Mouse (Mus musculus) myocyte (in vitro differentiated cells): ENCODE results near the gene Syt13. TPM values are rescaled to one million over a fixed set of nuclear protein-coding genes. Genes with fewer than 3 reads are reported as not detected.
A peak's percentile ranks its signal among the peaks of the same experiment; 100 is the strongest.

Source experiments
- H3K27me3 ChIP-seq: one replicate; pipeline ENCODE4 v1.6.1; 2011; ENCODE audit not compliant: control insufficient read depth, insufficient read depth, insufficient read length
- H3K36me3 ChIP-seq: one replicate; pipeline ENCODE4 v1.6.1; 2011; ENCODE audit not compliant: control insufficient read depth, insufficient read depth
- H3K4me2 ChIP-seq: one replicate; pipeline ENCODE4 v1.6.1; 2011; ENCODE audit warnings: low read depth, control low read depth
- H3K4me3 ChIP-seq: one replicate; pipeline ENCODE4 v1.5.1; 2011; ENCODE audit warnings: mild to moderate bottlenecking, control low read depth, moderate library complexity
- H3K79me2 ChIP-seq: one replicate; pipeline ENCODE4 v1.6.1; 2011; ENCODE audit not compliant: control insufficient read depth, insufficient read depth
- H3ac ChIP-seq: one replicate; pipeline ENCODE4 v1.6.1; 2011; ENCODE audit not compliant: control insufficient read depth, insufficient read length
- CEBPB ChIP-seq: IDR thresholded peaks from 2 replicates; pipeline ENCODE4 v1.6.1; 2011; ENCODE audit warnings: mild to moderate bottlenecking, moderate library complexity; ENCODE audit not compliant: poor library complexity, insufficient read depth, severe bottlenecking
- E2F4 ChIP-seq: IDR thresholded peaks from one replicate; pipeline ENCODE4 v1.6.1; 2011; ENCODE audit warnings: mild to moderate bottlenecking, control low read depth, moderate library complexity; ENCODE audit not compliant: insufficient read depth
- MAX ChIP-seq: IDR thresholded peaks from one replicate; pipeline ENCODE4 v1.6.1; 2011; ENCODE audit warnings: low read depth, mild to moderate bottlenecking, control low read depth
- MYOD1 ChIP-seq, 3 experiments: IDR thresholded peaks; one replicate each; pipeline ENCODE4 v1.6.1; 2011; ENCODE audit warnings: control low read depth in 2 of 3, low read depth in 2 of 3, mild to moderate bottlenecking in 2 of 3, moderate library complexity in 1 of 3; ENCODE audit not compliant: insufficient read length in 2 of 3, control insufficient read depth in 1 of 3
- MYOG ChIP-seq, 3 experiments: IDR thresholded peaks; one replicate each; pipeline ENCODE4 v1.6.1; 2011; ENCODE audit warnings: control low read depth in 2 of 3, low read depth in 2 of 3, mild to moderate bottlenecking in 2 of 3; ENCODE audit not compliant: insufficient read length in 2 of 3, control insufficient read depth in 1 of 3, insufficient read depth in 1 of 3
- POLR2A ChIP-seq: IDR thresholded peaks from one replicate; pipeline ENCODE4 v1.6.1; 2011; ENCODE audit warnings: low read depth, mild to moderate bottlenecking, control low read depth, moderate library complexity; ENCODE audit not compliant: insufficient read length
- POLR2AphosphoS2 ChIP-seq: IDR thresholded peaks from one replicate; pipeline ENCODE4 v1.6.1; 2011; ENCODE audit warnings: low read depth, control low read depth; ENCODE audit not compliant: insufficient read length
- REST ChIP-seq: IDR thresholded peaks from one replicate; pipeline ENCODE4 v1.6.1; 2011; ENCODE audit warnings: mild to moderate bottlenecking, control low read depth, moderate library complexity; ENCODE audit not compliant: insufficient read depth, insufficient read length
- SRF ChIP-seq: IDR thresholded peaks from one replicate; pipeline ENCODE4 v1.6.1; 2011; ENCODE audit warnings: low read depth; ENCODE audit not compliant: control insufficient read depth, insufficient read length
- TCF12 ChIP-seq: IDR thresholded peaks from one replicate; pipeline ENCODE4 v1.6.1; 2011; ENCODE audit warnings: mild to moderate bottlenecking, control low read depth; ENCODE audit not compliant: poor library complexity, insufficient read depth, severe bottlenecking
- TCF3 ChIP-seq: IDR thresholded peaks from one replicate; pipeline ENCODE4 v1.6.1; 2011; ENCODE audit warnings: low read depth, control low read depth; ENCODE audit not compliant: insufficient read length
- USF1 ChIP-seq: IDR thresholded peaks from one replicate; pipeline ENCODE4 v1.6.1; 2011; ENCODE audit warnings: low read depth, mild to moderate bottlenecking, control low read depth, moderate library complexity
- polyA plus RNA-seq: library from polyadenylated mRNA; unstranded; fragments of >200 nt; fragmentation: generic; extraction: Trizol; gene quantifications from one replicate; pipeline ENCODE4 v1.2.1, GENCODE M21; 2012; ENCODE audit warnings: missing spikeins

Gene Syt13
- polyA plus RNA-seq, 1 experiment = 49.7 TPM

DNA sequence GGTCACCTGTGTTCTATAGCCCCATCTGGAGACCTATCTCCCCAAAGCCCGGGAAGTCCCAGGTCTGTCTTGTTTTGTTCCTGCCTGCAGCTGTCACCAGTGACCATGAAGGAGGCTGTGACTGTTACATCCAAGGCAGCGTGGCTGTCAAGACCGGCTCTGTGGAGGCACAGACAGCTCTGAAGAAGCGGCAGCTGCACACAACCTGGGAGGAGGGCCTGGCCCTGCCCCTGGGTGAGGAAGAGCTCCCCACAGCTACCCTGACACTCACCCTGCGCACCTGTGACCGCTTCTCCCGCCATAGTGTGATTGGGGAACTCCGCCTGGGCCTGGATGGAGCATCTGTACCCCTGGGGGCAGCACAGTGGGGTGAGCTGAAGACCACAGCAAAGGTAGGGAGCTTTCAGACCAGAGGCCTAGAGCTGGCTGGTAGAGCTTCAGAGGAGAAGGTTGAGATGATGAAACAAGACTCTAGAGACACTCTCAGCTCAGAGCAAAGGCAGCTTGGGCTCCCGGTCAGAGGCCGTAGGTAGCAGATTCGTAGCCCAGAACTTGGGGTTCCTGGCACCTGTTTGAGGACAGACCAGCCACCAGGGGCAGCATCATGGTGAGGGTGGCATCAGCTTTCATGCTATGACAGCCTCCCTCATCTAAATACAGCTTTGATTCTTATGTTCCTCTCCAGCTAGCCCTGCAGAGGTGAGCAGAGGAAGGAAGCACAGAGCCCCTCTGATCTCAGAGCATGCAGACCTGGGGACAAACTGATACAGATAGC lies 31.1 kb downstream of the Syt13 start:
- Histone ChIP-seq H3K4me2 (no peak overlapping the region), H3K27me3 (no peaks in the 10 kb centered on the region), H3K36me3 (peaks cover 17% of the 10 kb centered on the region), H3K4me3 (no peak overlapping the region), H3ac (no peak overlapping the region), H3K79me2 (no peaks in the 10 kb centered on the region)
- TF ChIP-seq MYOD1 (IDR thresholded peaks at IDR 0.05; ENCODE audit: control insufficient read depth in 1 of 3, insufficient read length in 2 of 3, low read depth in 2 of 3) (peak in 2 of 3 experiments; percentile 78 to 81), POLR2AphosphoS2 (no peak), E2F4 (no peak), SRF (no peak), TCF3 (no peak), MYOG (IDR thresholded peaks at IDR 0.05; ENCODE audit: control insufficient read depth in 1 of 3, insufficient read depth in 1 of 3, insufficient read length in 2 of 3, low read depth in 2 of 3) (peak in 2 of 3 experiments; percentile 78 to 84), MAX (no peak), REST (no peak), CEBPB (no peak), USF1 (no peak), POLR2A (no peak), TCF12 (no peak)

- Histone ChIP-seq H3ac (no peak overlapping the region), H3K4me3 (no peak overlapping the region), H3K36me3 (peaks cover 19% of the 10 kb centered on the region), H3K27me3 (no peaks in the 10 kb centered on the region), H3K4me2 (peak overlapping the region; percentile 66), H3K79me2 (no peaks in the 10 kb centered on the region)
- TF ChIP-seq E2F4 = no peak
- 0 out of 2 replicates have a peak, but pooled peaks have one; percentile 24 for TF ChIP-seq CEBPB
- TF ChIP-seq TCF12 = peak; percentile 100
- peak; percentile 65 for TF ChIP-seq SRF
- TF ChIP-seq MYOG (IDR thresholded peaks at IDR 0.05; ENCODE audit: control insufficient read depth in 1 of 3, insufficient read depth in 1 of 3, insufficient read length in 2 of 3, low read depth in 2 of 3) = peak; percentile 99 to 100 (median 99)
- TF ChIP-seq TCF3 = peak; percentile 100
- no peak for TF ChIP-seq MAX
- peak; percentile 98 to 100 (median 100) for TF ChIP-seq MYOD1 (IDR thresholded peaks at IDR 0.05; ENCODE audit: control insufficient read depth in 1 of 3, insufficient read length in 2 of 3, low read depth in 2 of 3)
Measured at GRCm38 (mm10) chr2:92947981-92948698, 33.2 kb downstream of the Syt13 start.

GRCm38 (mm10) chr2:92948699-92949300 lies 33.9 kb downstream of the Syt13 start:
- Histone ChIP-seq H3K79me2 (no peaks in the 10 kb centered on the region), H3K4me3 (no peak overlapping the region), H3K4me2 (peak overlapping the region; percentile 66), H3K27me3 (no peaks in the 10 kb centered on the region), H3ac (no peak overlapping the region), H3K36me3 (peaks cover 14% of the 10 kb centered on the region)
- TF ChIP-seq MYOD1 (IDR thresholded peaks at IDR 0.05; ENCODE audit: control insufficient read depth in 1 of 3, insufficient read length in 2 of 3, low read depth in 2 of 3) (no peak), POLR2AphosphoS2 (no peak), POLR2A (no peak), E2F4 (no peak), REST (no peak), MYOG (IDR thresholded peaks at IDR 0.05; ENCODE audit: control insufficient read depth in 1 of 3, insufficient read depth in 1 of 3, insufficient read length in 2 of 3, low read depth in 2 of 3) (no peak), MAX (no peak), TCF12 (no peak), CEBPB (no peak), TCF3 (no peak), SRF (no peak), USF1 (no peak)

DNA sequence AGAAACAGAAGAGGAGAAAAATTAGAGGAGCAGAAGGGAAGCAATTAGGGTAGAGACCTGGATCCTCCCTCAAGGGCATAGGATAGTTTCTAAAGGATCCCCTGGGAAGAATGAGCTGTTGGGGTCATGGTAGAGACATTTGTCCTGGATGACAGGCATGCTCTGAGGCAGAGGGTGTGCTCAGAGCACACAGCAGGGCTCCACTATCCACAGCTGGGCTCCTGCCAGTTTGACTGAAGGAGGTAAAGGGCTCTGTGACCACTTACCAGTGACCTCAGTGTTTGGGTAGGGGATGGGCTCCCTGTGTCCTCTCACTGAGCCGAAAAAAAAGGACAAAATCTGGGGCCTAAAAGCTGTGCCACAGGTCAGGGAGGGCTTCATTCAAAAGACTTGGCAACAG lies 34.6 kb downstream of the Syt13 start:
- H3ac ChIP-seq = no peak overlapping the region
- peaks cover 8% of the 10 kb centered on the region for H3K36me3 ChIP-seq
- no peak overlapping the region for H3K4me3 ChIP-seq
- peak overlapping the region; percentile 66 for H3K4me2 ChIP-seq
- no peaks in the 10 kb centered on the region for H3K27me3 ChIP-seq
- no peaks in the 10 kb centered on the region for H3K79me2 ChIP-seq
- TF ChIP-seq MYOG (IDR thresholded peaks at IDR 0.05; ENCODE audit: control insufficient read depth in 1 of 3, insufficient read depth in 1 of 3, insufficient read length in 2 of 3, low read depth in 2 of 3) = peak in 1 of 3 experiments; percentile 27
- TF ChIP-seq POLR2A = no peak
